Mouse (Mus musculus) gastrocnemius, postnatal 14 days (tissue): ENCODE data around the gene Gm15097. TPM values are rescaled to one million over a fixed set of nuclear protein-coding genes. Genes with fewer than 3 reads are reported as not detected.
"Not testable (repeated sequence)": the region's sequence is repeated elsewhere in the genome, so short reads cannot be mapped to it uniquely, and the experiment has no call there.

Experiments used
- DNase-seq: peaks from one replicate; pipeline ENCODE4 v3.0.0; 2021; ENCODE audit warnings: mixed read lengths
- intact Hi-C: fragments of 180-260 bp; cut with DNase I; formaldehyde crosslinking; loops from one replicate; pipeline ENCODE4 v1.15.1; 2025; ENCODE audit warnings: low total_unique reads
- long read RNA-seq, 2 experiments: library from polyadenylated mRNA; stranded (forward); transcript quantifications; one replicate each; pipeline ENCODE4 v2.0.0; 2021
- total RNA-seq, 2 experiments: library from RNA; stranded (reverse); gene quantifications; 2 replicates each; pipeline ENCODE4 v1.2.3; 2021

Gene Gm15097
- total RNA-seq: not detected
- long read RNA-seq, experiment 1: 0 reads
- long read RNA-seq, experiment 2: 0 reads

DNA sequence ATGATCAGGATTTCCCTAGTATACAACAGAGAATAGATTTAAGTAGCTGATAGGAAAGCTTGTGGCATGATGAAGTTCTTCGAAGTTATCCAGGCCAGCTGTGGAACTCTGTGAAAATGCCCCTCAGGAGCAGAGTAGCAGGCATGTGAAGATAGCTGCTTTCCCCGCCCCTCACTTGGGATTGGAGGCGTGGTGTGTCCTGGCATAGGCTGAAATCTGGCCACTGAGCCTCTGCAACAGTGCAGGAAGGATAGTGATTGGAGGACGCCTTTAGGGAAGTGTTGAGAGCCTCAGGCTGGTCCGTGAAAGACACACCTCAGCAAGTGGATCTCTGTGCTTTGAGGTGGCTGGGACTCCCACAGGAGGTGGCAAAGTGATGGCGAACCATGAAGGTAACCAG lies at the start of gene Gm15097:
TSS of gene Gm15097 (plus strand) at position 301 of the 400 bp plus-strand sequence.
- DNase-seq, intact Hi-C loops: not testable (repeated sequence)

DNA sequence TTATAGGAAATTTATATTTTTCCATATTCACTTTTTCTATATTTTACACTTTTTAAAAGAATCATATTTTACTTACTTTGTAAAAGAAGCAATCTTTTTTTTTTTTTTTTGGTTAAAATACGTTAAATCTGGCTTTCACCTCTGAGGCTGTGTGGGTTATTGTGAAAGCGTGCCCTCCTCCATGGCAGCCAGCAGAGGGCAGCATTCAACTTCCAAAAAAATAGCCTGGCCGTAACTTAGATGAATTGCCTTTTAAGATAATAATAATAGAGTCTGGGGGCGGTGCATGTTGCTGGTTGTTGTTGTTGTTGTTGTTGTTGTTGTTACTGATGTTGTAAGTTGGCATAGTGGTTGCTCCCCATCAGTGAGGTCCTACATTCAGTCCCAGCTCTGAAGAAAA lies 21.4 kb upstream of the Gm15097 start:
- intact Hi-C loops: not testable (repeated sequence)
- peak; percentile 5 for DNase-seq

DNA sequence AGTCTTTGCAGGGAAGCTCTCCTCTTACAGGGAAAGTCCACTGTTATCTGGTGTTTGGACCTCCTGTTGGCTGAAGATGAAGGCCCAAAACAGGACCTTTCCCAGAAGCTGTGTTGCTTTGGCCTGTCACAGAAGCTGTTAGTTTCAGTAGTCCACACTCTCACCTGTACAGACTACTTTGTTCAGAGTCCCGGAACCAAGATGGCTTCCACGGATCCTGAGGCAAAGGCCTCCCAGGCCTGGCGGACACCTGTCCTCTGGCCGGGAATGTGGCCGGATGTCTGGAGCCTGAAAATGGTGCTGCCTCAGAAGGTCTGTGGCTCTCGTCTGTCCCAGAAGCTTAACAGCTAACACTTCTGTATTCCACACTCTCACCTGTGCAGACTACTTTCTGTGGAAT lies 26.9 kb downstream of the Gm15097 start:
- intact Hi-C loops, DNase-seq: not testable (repeated sequence)

Other genes with a start within 250 kb of the Gm15097 start
- gene Gm10439, start 189.9 kb upstream of the Gm15097 start, total RNA-seq: not detected
- not detected for gene Gm15091, start 157.2 kb downstream of the Gm15097 start, total RNA-seq